Mouse (Mus musculus): ENCODE results near the gene Ankrd37.

GRCm38 (mm10) chr8:46005596-46005995, at the start of gene Ankrd37:
- TF ChIP-seq POLR2AphosphoS2 (IDR thresholded peaks at IDR 0.05; ENCODE audit: insufficient read length, low read depth), result no peak
- TF ChIP-seq POLR2A (IDR thresholded peaks at IDR 0.05; ENCODE audit: insufficient read length, low read depth), result no peak
- TF ChIP-seq USF1 (IDR thresholded peaks at IDR 0.05; ENCODE audit: low read depth), result no peak

Data from myocyte (in vitro differentiated cells).